Comparison of ENCODE assay signal across 22 mouse cellular contexts in the genomic region with DNA sequence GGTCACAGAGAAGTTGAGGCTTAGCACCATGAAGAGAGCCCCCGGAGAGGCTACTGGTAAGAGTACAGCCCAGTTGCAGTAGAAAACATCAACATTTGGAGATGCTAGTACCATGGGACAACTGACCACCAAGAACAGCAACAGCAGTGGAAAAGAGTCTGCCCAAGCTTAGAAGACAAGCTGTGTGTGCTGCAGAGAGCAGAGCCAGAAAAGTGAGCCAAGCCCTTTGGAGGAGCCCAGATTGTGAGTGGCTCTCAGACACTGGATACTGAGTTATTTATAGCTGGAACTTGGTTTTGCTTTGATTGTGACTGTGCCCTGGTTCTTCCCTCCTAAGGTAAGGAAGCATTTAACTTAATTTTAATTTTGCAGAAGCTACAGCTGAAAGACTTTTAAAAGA. TPM values are rescaled to one million over a fixed set of nuclear protein-coding genes. Genes with fewer than 3 reads are reported as not detected.
DNase-seq lines count a peak whose midpoint lies in the region; ATAC-seq and TF ChIP-seq lines count a peak whose summit lies in the region.
"Had no signal": no experiment of that assay in that cellular context is flagged by ENCODE, and none has a peak within 500 bp of the region (broad histone marks: within the 10 kb centered on the region; RNA-seq: fewer than 3 reads in every experiment).

No protein-coding gene starts in this region.

- intact Hi-C loops in heart, postnatal 25 days (cut with DNase I) = no loop called here

- no peak overlapping the region for H3K4me3 ChIP-seq in heart, embryonic 10.5 days
- no peak overlapping the region for H3K4me3 ChIP-seq in heart, postnatal 0 days (ENCODE audit: low read depth, low read length)
- no peak overlapping the region for H3K4me3 ChIP-seq in hindbrain, embryonic 12.5 days
- H3K4me3 ChIP-seq: kidney, embryonic 15.5 days; limb, embryonic 13.5 days; liver, embryonic 13.5 days; midbrain, embryonic 10.5 days had no signal

- H3K9ac ChIP-seq in heart, postnatal 0 days (replicated peaks; ENCODE audit: low read depth, low read length) = no peak overlapping the region
- H3K9ac ChIP-seq in hindbrain, embryonic 12.5 days = no peak overlapping the region
- H3K9ac ChIP-seq: forebrain, postnatal 0 days; kidney, embryonic 15.5 days; limb, embryonic 13.5 days; liver, embryonic 13.5 days; lung, embryonic 14.5 days had no signal

- ATAC-seq in heart, postnatal 0 days (ENCODE audit: insufficient read depth, low read depth) = 0 out of 2 replicates have a peak, but pooled peaks have one; percentile 51
- no peak for ATAC-seq in hindbrain, embryonic 12.5 days (ENCODE audit: low FRiP score)
- no peak for ATAC-seq in inflammation-experienced regulatory T-cells, adult 6 months
- ATAC-seq: forebrain, postnatal 0 days; hindbrain, embryonic 16.5 days; intestine, postnatal 0 days had no signal

- TF ChIP-seq EP300 in heart, postnatal 0 days (IDR thresholded peaks at IDR 0.05; ENCODE audit: low read depth) = no peak

- H3K27me3 ChIP-seq in heart, embryonic 10.5 days (ENCODE audit: insufficient read depth, poor library complexity, severe bottlenecking) = peaks cover 19% of the 10 kb centered on the region; the same call in 1 of the 2 replicates
- no peaks in the 10 kb centered on the region for H3K27me3 ChIP-seq in heart, postnatal 0 days (ENCODE audit: control insufficient read depth, insufficient read depth, low read length)
- H3K27me3 ChIP-seq in hindbrain, embryonic 12.5 days = no peaks in the 10 kb centered on the region
- H3K27me3 ChIP-seq: kidney, embryonic 15.5 days; limb, embryonic 13.5 days; liver, embryonic 13.5 days had no signal

- 90% methylated on average over 1 of the region's 1 CpGs for WGBS in heart, embryonic 10.5 days
- 71% methylated on average over 1 of the region's 1 CpGs for WGBS in heart, postnatal 0 days
- WGBS in hindbrain, embryonic 12.5 days = 92% methylated on average over 1 of the region's 1 CpGs

- H3K9me3 ChIP-seq in heart, embryonic 10.5 days = no peaks in the 10 kb centered on the region
- H3K9me3 ChIP-seq in heart, postnatal 0 days (replicated peaks; ENCODE audit: control insufficient read depth, low read length) = no peaks in the 10 kb centered on the region
- H3K9me3 ChIP-seq in hindbrain, embryonic 12.5 days (replicated peaks) = no peaks in the 10 kb centered on the region
- H3K9me3 ChIP-seq: kidney, embryonic 15.5 days; limb, embryonic 13.5 days; liver, embryonic 13.5 days; midbrain, embryonic 10.5 days had no signal

- no peaks in the 10 kb centered on the region for H3K36me3 ChIP-seq in heart, embryonic 10.5 days
- no peaks in the 10 kb centered on the region for H3K36me3 ChIP-seq in heart, postnatal 0 days (replicated peaks; ENCODE audit: control insufficient read depth, insufficient read depth, low read length)
- no peaks in the 10 kb centered on the region for H3K36me3 ChIP-seq in hindbrain, embryonic 12.5 days
- H3K36me3 ChIP-seq: kidney, embryonic 15.5 days; limb, embryonic 13.5 days; liver, embryonic 13.5 days; midbrain, embryonic 10.5 days had no signal

- no peak for TF ChIP-seq CTCF in heart, postnatal 0 days (IDR thresholded peaks at IDR 0.05; ENCODE audit: low read depth)

- peaks cover 7% of the 10 kb centered on the region for H3K4me1 ChIP-seq in heart, embryonic 10.5 days
- H3K4me1 ChIP-seq in heart, postnatal 0 days (ENCODE audit: control insufficient read depth, insufficient read depth) = no peaks in the 10 kb centered on the region
- H3K4me1 ChIP-seq in hindbrain, embryonic 12.5 days = no peaks in the 10 kb centered on the region
- H3K4me1 ChIP-seq: limb, embryonic 13.5 days; liver, embryonic 13.5 days had no signal

- no peak overlapping the region for H3K4me2 ChIP-seq in heart, postnatal 0 days (ENCODE audit: low read depth, low read length)
- no peak overlapping the region for H3K4me2 ChIP-seq in hindbrain, embryonic 12.5 days (replicated peaks)
- H3K4me2 ChIP-seq: kidney, embryonic 15.5 days; limb, embryonic 13.5 days; liver, embryonic 13.5 days; lung, embryonic 14.5 days had no signal

- peak; percentile 81 for DNase-seq in heart, adult 11 months
- no peak for DNase-seq in heart, postnatal 25 days (ENCODE audit: low spot score)
- DNase-seq in gastrocnemius, postnatal 25 days = peak; percentile 31
- DNase-seq in heart, embryonic 10.5 days (ENCODE audit: low spot score) = no peak
- peak; percentile 85 for DNase-seq in heart, postnatal 0 days (ENCODE audit: low spot score)
- no peak for DNase-seq in kidney, postnatal 14 days
- DNase-seq: adrenal gland, adult 2 months; cerebellum, adult 9-11 months; embryo, embryonic 11 days; forebrain, postnatal 0 days; liver, embryonic 13.5 days; lung, embryonic 14.5 days; lung, postnatal 4 days; spleen, adult 18-20 months; thymus, postnatal 4 days had no signal

- peak overlapping the region; percentile 42; the same call in 1 of the 2 replicates for H3K27ac ChIP-seq in heart, embryonic 10.5 days
- H3K27ac ChIP-seq in heart, postnatal 0 days (ENCODE audit: low read depth) = peak overlapping the region; percentile 44; the same call in 1 of the 2 replicates
- H3K27ac ChIP-seq in hindbrain, embryonic 12.5 days = no peak overlapping the region
- H3K27ac ChIP-seq: kidney, embryonic 15.5 days; limb, embryonic 13.5 days; liver, embryonic 13.5 days; midbrain, embryonic 10.5 days had no signal

RNA-seq across cellular contexts. Expression of a gene that starts 33.2 kb away (rescaled TPM):
- 10 to 100 TPM; 31.3 to 32.3 TPM for total RNA-seq in heart, postnatal 25 days (2021)
- total RNA-seq in gastrocnemius, postnatal 25 days (2021) = 10 to 100 TPM; 36.1 to 36.6 TPM
- 58.5 and 73.6 TPM in 2 replicates for polyA plus RNA-seq in heart, embryonic 10.5 days (2016; fragmentation: Nextera tagmentation; extraction: Ambion mirVana)
- total RNA-seq in heart, postnatal 0 days (2014; rRNA removed; ENCODE audit: low replicate concordance) = 47.3 and 52.9 TPM in 2 replicates
- 67.6 and 74.0 TPM in 2 replicates for polyA plus RNA-seq in heart, postnatal 0 days (2015; fragmentation: Nextera tagmentation; extraction: Ambion mirVana)
- 133 and 140 TPM in 2 replicates for polyA plus RNA-seq in hindbrain, embryonic 12.5 days (2016; fragmentation: Nextera tagmentation; extraction: Ambion mirVana)
- polyA plus RNA-seq in inflammation-experienced regulatory T-cells, adult 6 months (2017; shearing (Covaris generic)) = 10 to 100 TPM; 26.8 to 35.7 (median 33.1) TPM

RNA-seq across cellular contexts. Expression of a gene that starts 54.1 kb away (rescaled TPM):
- under 1 TPM; 0.16 to 0.25 TPM for total RNA-seq in heart, postnatal 25 days (2021)
- total RNA-seq in gastrocnemius, postnatal 25 days (2021) = under 1 TPM; 0.40 to 0.90 TPM
- polyA plus RNA-seq in heart, embryonic 10.5 days (2016; fragmentation: Nextera tagmentation; extraction: Ambion mirVana) = 4.2 and 6.3 TPM in 2 replicates
- total RNA-seq in heart, postnatal 0 days (2014; rRNA removed; ENCODE audit: low replicate concordance) = 0.27 TPM in 1 of 2 replicates, not detected in the other
- 0.20 and 0.48 TPM in 2 replicates for polyA plus RNA-seq in heart, postnatal 0 days (2015; fragmentation: Nextera tagmentation; extraction: Ambion mirVana)
- polyA plus RNA-seq in hindbrain, embryonic 12.5 days (2016; fragmentation: Nextera tagmentation; extraction: Ambion mirVana) = 12.2 and 14.9 TPM in 2 replicates
- polyA plus RNA-seq in inflammation-experienced regulatory T-cells, adult 6 months (2017; shearing (Covaris generic)) = 1 to 10 TPM; 4.5 to 6.2 (median 4.9) TPM

Comparison
In these comparisons a context has a peak if more than half of its experiments do, and no peak if none do; other contexts are left out.
1. DNase-seq: peak in heart, adult 11 months (single experiment), gastrocnemius, postnatal 25 days (single experiment) and heart, postnatal 0 days (single experiment); none in heart, postnatal 25 days (single experiment), heart, embryonic 10.5 days (single experiment) and kidney, postnatal 14 days (single experiment).